9 mouse cellular contexts compared by ENCODE assay signal in the genomic region with DNA sequence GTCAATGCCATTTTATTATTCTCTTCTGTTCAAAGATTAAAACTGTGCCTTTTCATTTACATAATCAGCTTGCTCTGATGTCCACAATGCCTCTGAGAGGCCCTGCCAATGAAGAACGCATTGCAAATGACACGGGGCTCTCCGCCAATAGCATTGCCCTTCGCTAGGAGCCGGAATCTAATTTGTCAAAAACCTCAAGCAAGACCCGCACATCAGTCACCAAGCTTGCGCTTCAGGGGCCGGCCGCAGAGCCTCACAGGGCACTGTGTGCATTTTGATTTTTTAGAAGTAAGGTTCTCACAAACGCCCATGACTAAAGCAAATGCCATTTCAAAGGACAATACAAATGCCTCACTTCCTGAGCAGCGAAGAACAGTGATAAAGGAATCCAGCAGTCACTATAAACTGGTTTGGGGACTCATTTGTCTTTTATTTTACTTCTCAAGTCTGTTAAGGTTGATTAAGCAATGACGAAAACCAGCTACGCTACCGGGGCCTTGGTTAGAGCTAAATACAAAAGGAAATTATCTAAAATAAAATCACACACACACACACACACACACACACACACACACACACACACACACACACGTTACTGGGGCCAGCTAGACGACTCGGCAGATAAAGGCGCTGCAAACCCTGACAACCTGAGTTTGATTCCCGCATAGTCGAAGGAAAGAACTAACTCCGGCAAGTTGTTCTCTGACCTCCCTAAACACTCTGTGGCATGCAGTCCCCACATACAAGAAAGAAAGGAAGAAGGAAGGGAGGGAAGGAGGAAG. TPM values are rescaled to one million over a fixed set of nuclear protein-coding genes. Genes with fewer than 3 reads are reported as not detected.
DNase-seq lines count a peak whose midpoint lies in the region; ATAC-seq and TF ChIP-seq lines count a peak whose summit lies in the region.
"Had no signal": no experiment of that assay in that cellular context is flagged by ENCODE, and none has a peak within 500 bp of the region (broad histone marks: within the 10 kb centered on the region; RNA-seq: fewer than 3 reads in every experiment).

No protein-coding gene starts in this region.

- H3K27ac ChIP-seq in forebrain, postnatal 0 days (ENCODE audit: low read depth, low read length) = no peak overlapping the region
- H3K27ac ChIP-seq in intestine, postnatal 0 days (ENCODE audit: low read depth, low read length) = no peak overlapping the region
- no peak overlapping the region for H3K27ac ChIP-seq in limb, embryonic 12.5 days
- no peak overlapping the region for H3K27ac ChIP-seq in neural tube, embryonic 11.5 days (ENCODE audit: low read depth, low read length)

- 0 out of 2 replicates have a peak overlapping the region, but pooled peaks have one; percentile 22 for H3K9ac ChIP-seq in forebrain, postnatal 0 days
- H3K9ac ChIP-seq in intestine, postnatal 0 days (ENCODE audit: low read depth, low read length) = no peak overlapping the region
- H3K9ac ChIP-seq in limb, embryonic 12.5 days (replicated peaks) = peak overlapping the region; percentile 13; the same call in 1 of the 2 replicates
- H3K9ac ChIP-seq in neural tube, embryonic 11.5 days (ENCODE audit: low read length) = peak overlapping the region; percentile 26; the same call in 1 of the 2 replicates

- no peaks in the 10 kb centered on the region for H3K27me3 ChIP-seq in forebrain, postnatal 0 days (ENCODE audit: insufficient read depth, low read length)
- H3K27me3 ChIP-seq in intestine, postnatal 0 days (replicated peaks; ENCODE audit: control insufficient read depth, insufficient read depth, low read length) = no peaks in the 10 kb centered on the region
- H3K27me3 ChIP-seq in limb, embryonic 12.5 days = no peaks in the 10 kb centered on the region
- H3K27me3 ChIP-seq in neural tube, embryonic 11.5 days (ENCODE audit: control insufficient read depth, insufficient read depth, low read length) = no peaks in the 10 kb centered on the region
- H3K27me3 ChIP-seq: Patski had no signal

- H3K4me3 ChIP-seq in forebrain, postnatal 0 days (ENCODE audit: low read depth, low read length) = peak overlapping the region; percentile 24
- H3K4me3 ChIP-seq in intestine, postnatal 0 days (ENCODE audit: low read depth, low read length) = no peak overlapping the region
- peak overlapping the region; percentile 19 for H3K4me3 ChIP-seq in limb, embryonic 12.5 days (replicated peaks)
- H3K4me3 ChIP-seq in neural tube, embryonic 11.5 days (ENCODE audit: low read depth, low read length) = peak overlapping the region; percentile 6; the same call in 1 of the 2 replicates

- no peak; the same call in 1 of the 2 replicates for TF ChIP-seq CTCF in forebrain, postnatal 0 days (IDR thresholded peaks at IDR 0.05; ENCODE audit: low read depth)
- no peak for TF ChIP-seq CTCF in intestine, postnatal 0 days (IDR thresholded peaks at IDR 0.05; ENCODE audit: low read depth)

- H3K9me3 ChIP-seq in forebrain, postnatal 0 days (ENCODE audit: low read length) = no peaks in the 10 kb centered on the region
- H3K9me3 ChIP-seq in intestine, postnatal 0 days (ENCODE audit: control insufficient read depth) = no peaks in the 10 kb centered on the region
- no peaks in the 10 kb centered on the region for H3K9me3 ChIP-seq in limb, embryonic 12.5 days
- no peaks in the 10 kb centered on the region for H3K9me3 ChIP-seq in neural tube, embryonic 11.5 days (ENCODE audit: control insufficient read depth, low read length)

- peak; percentile 92 for ATAC-seq in forebrain, postnatal 0 days
- ATAC-seq in intestine, postnatal 0 days = no peak
- peak; percentile 73; the same call in 1 of the 2 replicates for ATAC-seq in limb, embryonic 12.5 days (ENCODE audit: insufficient number of reproducible peaks, insufficient read depth, low FRiP score, low TSS enrichment, low read depth)
- ATAC-seq in neural tube, embryonic 11.5 days (ENCODE audit: insufficient read depth, low FRiP score, low TSS enrichment) = peak; percentile 87
- ATAC-seq: Patski had no signal

- no peaks in the 10 kb centered on the region for H3K36me3 ChIP-seq in forebrain, postnatal 0 days (ENCODE audit: insufficient read depth)
- no peaks in the 10 kb centered on the region for H3K36me3 ChIP-seq in intestine, postnatal 0 days (ENCODE audit: control insufficient read depth, insufficient read depth)
- H3K36me3 ChIP-seq in limb, embryonic 12.5 days = no peaks in the 10 kb centered on the region; the same call in 1 of the 2 replicates
- H3K36me3 ChIP-seq in neural tube, embryonic 11.5 days (ENCODE audit: control insufficient read depth, insufficient read depth, low read length) = no peaks in the 10 kb centered on the region

- 5% methylated on average over 21 of the region's 21 CpGs for WGBS in forebrain, postnatal 0 days
- WGBS in intestine, postnatal 0 days = 26% methylated on average over 21 of the region's 21 CpGs
- WGBS in limb, embryonic 12.5 days = 13% methylated on average over 21 of the region's 21 CpGs
- 21% methylated on average over 21 of the region's 21 CpGs for WGBS in neural tube, embryonic 11.5 days

- DNase-seq in adrenal gland, adult 2 months = peak; percentile 72
- DNase-seq in cerebellum, adult 8-10 months = peak; percentile 23
- peak; percentile 78 for DNase-seq in forebrain, postnatal 0 days
- DNase-seq in neural tube, embryonic 11.5 days (ENCODE audit: low spot score) = peak; percentile 77
- no peak for DNase-seq in B cell, adult 2 months
- DNase-seq in spleen, adult 12 weeks (ENCODE audit: low spot score) = no peak

- H3K4me1 ChIP-seq in forebrain, postnatal 0 days (ENCODE audit: insufficient read depth) = no peaks in the 10 kb centered on the region
- no peaks in the 10 kb centered on the region for H3K4me1 ChIP-seq in intestine, postnatal 0 days (replicated peaks; ENCODE audit: control insufficient read depth, insufficient read depth, low read length)
- peaks cover 15% of the 10 kb centered on the region; the same call in 1 of the 2 replicates for H3K4me1 ChIP-seq in limb, embryonic 12.5 days (replicated peaks)
- peaks cover 3% of the 10 kb centered on the region; the same call in 1 of the 2 replicates for H3K4me1 ChIP-seq in neural tube, embryonic 11.5 days (ENCODE audit: control insufficient read depth, insufficient read depth, low read length)

- H3K4me2 ChIP-seq in forebrain, postnatal 0 days (ENCODE audit: low read depth) = peak overlapping the region; percentile 45
- H3K4me2 ChIP-seq in intestine, postnatal 0 days (replicated peaks; ENCODE audit: low read depth) = peak overlapping the region; percentile 46; the same call in 1 of the 2 replicates
- peak overlapping the region; percentile 49 for H3K4me2 ChIP-seq in limb, embryonic 12.5 days
- peak overlapping the region; percentile 50 for H3K4me2 ChIP-seq in neural tube, embryonic 11.5 days (ENCODE audit: low read depth)

RNA-seq across cellular contexts. Expression of gene Vcam1, which starts 24.4 kb away (rescaled TPM):
- total RNA-seq in adrenal gland, adult 2 months (2021) = 10 to 100 TPM; 15.9 to 19.3 TPM
- 0.94 and 2.2 TPM in 2 replicates for polyA plus RNA-seq in adrenal gland, adult 2 months (2012; rRNA removed)
- 30.2 and 36.9 TPM in 2 replicates for total RNA-seq in forebrain, postnatal 0 days (2014; rRNA removed)
- 28.2 and 32.1 TPM in 2 replicates for polyA plus RNA-seq in forebrain, postnatal 0 days (2015; fragmentation: Nextera tagmentation; extraction: Ambion mirVana)
- 6.4 and 7.2 TPM in 2 replicates for polyA plus RNA-seq in intestine, postnatal 0 days (2015; fragmentation: Nextera tagmentation; extraction: Ambion mirVana)
- 77.8 and 87.7 TPM in 2 replicates for polyA plus RNA-seq in limb, embryonic 12.5 days (2016; fragmentation: Nextera tagmentation; extraction: Ambion mirVana)
- polyA plus RNA-seq in neural tube, embryonic 11.5 days (2014; fragmentation: Nextera tagmentation; extraction: Ambion mirVana) = 38.0 and 43.5 TPM in 2 replicates

Comparison
In these comparisons a context has a peak if more than half of its experiments do, and no peak if none do; other contexts are left out.
1. DNase-seq: peak in adrenal gland, adult 2 months (single experiment), cerebellum, adult 8-10 months (single experiment), forebrain, postnatal 0 days (single experiment) and neural tube, embryonic 11.5 days (single experiment); none in B cell, adult 2 months (0 of 2) and spleen, adult 12 weeks (single experiment).
2. Peak in every context shown above with its lines, with median percentiles within 50 percentile points of each other: H3K4me2 ChIP-seq.